Mouse (Mus musculus) testis, adult 2 months (tissue): Measurements from ENCODE around the gene Snd1. TPM values are rescaled to one million over a fixed set of nuclear protein-coding genes. Genes with fewer than 3 reads are reported as not detected.

ENCODE experiments used
- H3K27ac ChIP-seq: fragments of 200-500 bp; 2 replicates; pipeline ENCODE4 v1.5.1; 2012; ENCODE audit warnings: low read depth, low read length; ENCODE audit not compliant: control insufficient read depth, insufficient read depth
- H3K27me3 ChIP-seq: fragments of 200-500 bp; 2 replicates; pipeline ENCODE4 v1.6.1; 2012; ENCODE audit warnings: mild to moderate bottlenecking, low read length, moderate library complexity; ENCODE audit not compliant: control insufficient read depth, insufficient read depth
- H3K36me3 ChIP-seq: fragments of 200-500 bp; 2 replicates; pipeline ENCODE4 v1.6.1; 2012; ENCODE audit warnings: mild to moderate bottlenecking, low read length; ENCODE audit not compliant: control insufficient read depth, insufficient read depth
- H3K4me1 ChIP-seq: fragments of 200-500 bp; 2 replicates; pipeline ENCODE4 v1.6.1; 2012; ENCODE audit warnings: low read length; ENCODE audit not compliant: control insufficient read depth, insufficient read depth
- H3K4me3 ChIP-seq: fragments of 200-500 bp; 2 replicates; pipeline ENCODE4 v1.5.1; 2012; ENCODE audit warnings: low read depth, mild to moderate bottlenecking, low read length, moderate library complexity, mixed read lengths; ENCODE audit not compliant: control insufficient read depth
- CTCF ChIP-seq: fragments of 200-500 bp; IDR thresholded peaks from 2 replicates; pipeline ENCODE4 v1.5.1; 2012; ENCODE audit warnings: low read depth, mild to moderate bottlenecking, inconsistent platforms, low read length, moderate library complexity; ENCODE audit not compliant: control insufficient read depth, insufficient read depth, insufficient replicate concordance
- POLR2A ChIP-seq: fragments of 200-500 bp; IDR thresholded peaks from 2 replicates; pipeline ENCODE4 v1.6.1; 2012; ENCODE audit warnings: low read depth, mild to moderate bottlenecking, inconsistent platforms, low read length, moderate library complexity; ENCODE audit not compliant: control insufficient read depth
- polyA plus RNA-seq: library from polyadenylated mRNA; depleted of rRNA; stranded (reverse); fragments of >200 nt; gene quantifications from 2 replicates; pipeline ENCODE4 v1.2.3, GENCODE M21; 2012

Snd1 gene
- polyA plus RNA-seq, 1 experiment, result 11.4 TPM

DNA sequence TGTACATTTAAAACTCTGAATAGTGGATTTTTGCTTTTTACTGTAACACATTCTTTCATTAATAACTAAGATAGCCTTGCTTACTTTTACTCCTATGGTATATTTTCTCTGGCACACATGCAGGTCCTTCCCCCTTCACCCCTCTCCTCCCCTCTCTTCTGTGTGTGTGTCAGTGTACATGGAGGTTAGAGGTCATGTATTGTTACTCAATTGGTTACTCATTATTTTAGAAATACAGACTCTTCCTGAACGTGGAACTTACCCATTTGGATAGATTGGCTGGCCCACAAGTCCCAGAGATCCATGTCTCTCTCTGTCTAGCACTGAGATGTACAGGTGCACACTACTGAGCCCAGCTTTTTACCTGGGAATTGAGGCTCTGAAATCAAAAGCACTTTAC lies 160.2 kb downstream of the Snd1 start:
- Histone ChIP-seq H3K4me1 (no peaks in the 10 kb centered on the region), H3K36me3 (no peaks in the 10 kb centered on the region), H3K27me3 (no peaks in the 10 kb centered on the region), H3K4me3 (no peak overlapping the region), H3K27ac (no peak overlapping the region)
- no peak for TF ChIP-seq POLR2A
- no peak for TF ChIP-seq CTCF

GRCm38 (mm10) chr6:28635531-28636348 lies 160.8 kb downstream of the Snd1 start:
- Histone ChIP-seq H3K4me1 (no peaks in the 10 kb centered on the region), H3K27ac (no peak overlapping the region), H3K27me3 (no peaks in the 10 kb centered on the region), H3K36me3 (no peaks in the 10 kb centered on the region), H3K4me3 (no peak overlapping the region)
- TF ChIP-seq POLR2A, result no peak
- no peak for TF ChIP-seq CTCF

GRCm38 (mm10) chr6:28640088-28640487 lies 165.1 kb downstream of the Snd1 start:
- Histone ChIP-seq H3K4me1 (no peaks in the 10 kb centered on the region), H3K4me3 (no peak overlapping the region), H3K27ac (no peak overlapping the region), H3K27me3 (no peaks in the 10 kb centered on the region), H3K36me3 (no peaks in the 10 kb centered on the region)
- TF ChIP-seq CTCF, result no peak
- TF ChIP-seq POLR2A, result no peak

- no peaks in the 10 kb centered on the region for H3K36me3 ChIP-seq
- H3K4me3 ChIP-seq, result no peak overlapping the region
- TF ChIP-seq CTCF (no peak), POLR2A (no peak)
- H3K27me3 ChIP-seq, result no peaks in the 10 kb centered on the region
- no peak overlapping the region for H3K27ac ChIP-seq
- no peaks in the 10 kb centered on the region for H3K4me1 ChIP-seq
Measured at GRCm38 (mm10) chr6:28642909-28643308, 168.0 kb downstream of the Snd1 start.

DNA sequence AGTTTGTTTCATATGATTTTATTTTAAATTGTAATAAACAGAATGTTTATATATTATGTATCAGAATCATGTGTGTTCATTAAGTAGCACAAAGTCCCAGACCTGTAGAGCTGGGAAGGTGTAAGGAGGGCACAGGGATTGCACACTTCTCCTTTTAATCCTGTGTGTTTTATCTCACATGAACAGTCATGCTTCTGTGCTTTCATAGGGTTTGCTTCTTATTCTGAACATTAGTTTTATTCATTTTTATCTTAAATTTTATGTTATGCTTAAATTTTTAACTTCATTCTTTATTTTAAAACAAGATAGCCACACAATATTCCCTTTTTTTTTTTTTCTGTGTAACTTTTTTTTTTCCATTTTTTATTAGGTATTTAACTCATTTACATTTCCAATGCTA lies 170.3 kb downstream of the Snd1 start:
- H3K27ac ChIP-seq, result no peak overlapping the region
- TF ChIP-seq POLR2A (no peak), CTCF (no peak)
- no peaks in the 10 kb centered on the region for H3K4me1 ChIP-seq
- no peak overlapping the region for H3K4me3 ChIP-seq
- no peaks in the 10 kb centered on the region for H3K36me3 ChIP-seq
- H3K27me3 ChIP-seq, result no peaks in the 10 kb centered on the region

DNA sequence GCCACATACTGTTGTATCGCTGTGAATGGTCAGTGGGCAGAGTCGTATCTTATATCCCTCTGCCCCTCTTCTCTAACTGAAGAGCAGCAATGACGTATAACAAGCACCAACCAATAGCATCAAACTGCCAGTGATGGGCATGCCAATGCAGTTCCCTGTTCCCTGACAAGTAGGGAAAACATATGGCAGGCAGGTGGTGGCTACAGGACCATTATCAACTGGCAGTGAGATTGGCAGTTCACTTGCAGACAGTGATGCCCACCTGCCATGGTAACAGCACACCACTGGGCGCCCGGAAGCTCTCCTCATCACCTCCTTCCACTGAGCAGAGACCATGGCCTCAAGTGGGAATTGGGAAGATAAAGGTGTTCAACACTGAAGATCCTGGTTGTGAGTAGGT lies 181.6 kb downstream of the Snd1 start:
- H3K36me3 ChIP-seq, result no peaks in the 10 kb centered on the region
- no peaks in the 10 kb centered on the region for H3K27me3 ChIP-seq
- TF ChIP-seq CTCF, result no peak
- TF ChIP-seq POLR2A, result no peak
- H3K4me1 ChIP-seq, result no peaks in the 10 kb centered on the region
- no peak overlapping the region for H3K27ac ChIP-seq
- no peak overlapping the region for H3K4me3 ChIP-seq

DNA sequence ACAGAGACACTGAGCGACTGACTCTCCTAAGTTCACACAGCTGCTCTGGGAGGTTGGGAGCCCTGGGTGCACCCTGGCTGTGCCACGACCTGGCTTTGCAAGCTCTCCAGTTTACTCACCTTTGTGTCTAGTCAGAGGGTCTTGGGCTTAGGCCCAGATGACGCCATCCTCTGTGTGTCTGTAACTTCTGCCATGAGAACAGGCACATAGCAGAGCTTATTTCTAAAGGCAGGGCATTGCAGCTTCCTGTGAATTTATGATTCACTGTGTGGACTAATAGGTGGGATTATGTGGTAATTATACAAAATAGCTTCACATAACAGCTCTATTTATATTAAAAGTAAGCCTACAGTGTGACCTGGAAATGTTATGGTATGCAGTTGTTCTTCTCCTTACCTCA lies 188.1 kb downstream of the Snd1 start:
- TF ChIP-seq POLR2A (no peak), CTCF (no peak)

More for the DNA sequence above, 188.1 kb downstream of the Snd1 start:
- Histone ChIP-seq H3K27ac (no peak overlapping the region), H3K4me3 (no peak overlapping the region), H3K36me3 (no peaks in the 10 kb centered on the region), H3K27me3 (no peaks in the 10 kb centered on the region), H3K4me1 (no peaks in the 10 kb centered on the region)
